Mouse (Mus musculus) cerebellum, postnatal 4 days (tissue): ENCODE measurements at regions not wholly inside any gene's neighbourhood (a gene's known extent, or its start where the extent isn't known, plus 50 kb on each side); places are given as distances from the start of the nearest gene placed in this dataset.
A peak's percentile ranks its signal among the peaks of the same experiment; 100 is the strongest.

Source experiments
- DNase-seq, 2 experiments: peaks; one replicate each; pipeline ENCODE4 v3.0.0; 2022; ENCODE audit warnings: low spot score in 2 of 2, mixed read lengths in 1 of 2

DNA sequence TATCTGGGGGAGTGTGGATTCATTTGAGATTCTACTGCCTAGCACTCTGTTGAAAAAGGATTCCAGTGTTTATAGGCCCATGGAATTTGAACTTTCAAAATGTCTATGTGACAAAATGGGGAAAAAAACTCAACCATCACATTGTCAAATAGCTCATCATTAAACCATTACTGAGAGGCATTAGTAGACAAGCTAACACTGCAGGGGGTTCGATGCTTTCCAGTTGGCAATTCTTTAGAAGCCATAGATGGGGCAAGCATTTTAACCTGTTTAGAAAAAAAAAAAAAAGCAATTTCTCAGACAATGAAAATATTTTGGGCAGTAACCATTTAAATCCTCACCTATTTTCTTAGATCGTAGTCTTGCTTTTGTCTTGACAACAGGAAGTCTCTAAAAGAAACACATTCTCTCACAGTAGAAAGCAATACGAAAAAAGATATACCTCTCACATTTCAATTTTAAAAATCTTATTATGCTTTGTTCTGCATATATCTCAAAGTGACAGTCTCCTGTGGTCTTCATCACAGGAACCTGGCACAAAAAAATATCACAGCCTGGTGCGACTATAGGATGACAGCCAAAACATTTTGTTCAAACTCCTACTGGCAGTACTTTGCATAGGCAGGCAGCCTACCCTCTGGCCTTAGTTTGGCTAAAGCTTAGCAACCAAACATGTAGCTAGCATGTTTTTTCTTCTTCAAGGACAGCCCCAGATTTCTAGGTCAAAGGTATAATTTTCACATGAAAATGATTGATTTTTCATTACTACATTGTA, 1787.5 kb downstream of the Pcdh19 start:
- DNase-seq: peak in 1 of 2 experiments; percentile 5

DNA sequence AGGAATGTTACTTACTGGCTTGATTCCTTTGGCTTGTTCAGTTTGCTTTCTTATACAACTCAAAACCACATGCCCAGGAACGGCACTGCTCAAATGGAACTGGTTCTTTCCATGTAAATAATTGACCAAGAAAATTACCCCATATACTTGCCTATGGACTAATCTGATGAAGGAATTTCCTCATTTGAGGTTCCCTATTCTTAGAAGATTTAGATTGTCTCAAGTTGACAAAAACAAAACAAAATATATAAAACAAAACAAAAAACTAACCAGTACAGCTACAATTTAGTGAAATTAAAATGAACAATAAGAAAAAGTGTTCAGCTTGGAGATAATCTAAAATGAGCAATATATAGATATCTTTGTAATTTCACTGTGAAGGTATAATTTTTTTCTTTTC, 1803.7 kb downstream of the Pcdh19 start:
- no peak for DNase-seq
